Mouse (Mus musculus) myocyte (in vitro differentiated cells): ENCODE measurements around the gene Slc37a2.

ENCODE experiments used
- CEBPB ChIP-seq: IDR thresholded peaks from 2 replicates; pipeline ENCODE4 v1.6.1; 2011; ENCODE audit warnings: mild to moderate bottlenecking, moderate library complexity; ENCODE audit not compliant: poor library complexity, insufficient read depth, severe bottlenecking
- MAX ChIP-seq: IDR thresholded peaks from one replicate; pipeline ENCODE4 v1.6.1; 2011; ENCODE audit warnings: low read depth, mild to moderate bottlenecking, control low read depth
- MYOD1 ChIP-seq, 3 experiments: IDR thresholded peaks; one replicate each; pipeline ENCODE4 v1.6.1; 2011; ENCODE audit warnings: control low read depth in 2 of 3, low read depth in 2 of 3, mild to moderate bottlenecking in 2 of 3, moderate library complexity in 1 of 3; ENCODE audit not compliant: insufficient read length in 2 of 3, control insufficient read depth in 1 of 3
- POLR2A ChIP-seq: IDR thresholded peaks from one replicate; pipeline ENCODE4 v1.6.1; 2011; ENCODE audit warnings: low read depth, mild to moderate bottlenecking, control low read depth, moderate library complexity; ENCODE audit not compliant: insufficient read length
- POLR2AphosphoS2 ChIP-seq: IDR thresholded peaks from one replicate; pipeline ENCODE4 v1.6.1; 2011; ENCODE audit warnings: low read depth, control low read depth; ENCODE audit not compliant: insufficient read length
- REST ChIP-seq: IDR thresholded peaks from one replicate; pipeline ENCODE4 v1.6.1; 2011; ENCODE audit warnings: mild to moderate bottlenecking, control low read depth, moderate library complexity; ENCODE audit not compliant: insufficient read depth, insufficient read length
- SRF ChIP-seq: IDR thresholded peaks from one replicate; pipeline ENCODE4 v1.6.1; 2011; ENCODE audit warnings: low read depth; ENCODE audit not compliant: control insufficient read depth, insufficient read length
- TCF12 ChIP-seq: IDR thresholded peaks from one replicate; pipeline ENCODE4 v1.6.1; 2011; ENCODE audit warnings: mild to moderate bottlenecking, control low read depth; ENCODE audit not compliant: poor library complexity, insufficient read depth, severe bottlenecking
- USF1 ChIP-seq: IDR thresholded peaks from one replicate; pipeline ENCODE4 v1.6.1; 2011; ENCODE audit warnings: low read depth, mild to moderate bottlenecking, control low read depth, moderate library complexity

GRCm38 (mm10) chr9:37214327-37215060 is 41.0 kb downstream of the Slc37a2 start:
- TF ChIP-seq POLR2A: no peak
- no peak for TF ChIP-seq MYOD1 (IDR thresholded peaks at IDR 0.05; ENCODE audit: control insufficient read depth in 1 of 3, insufficient read length in 2 of 3, low read depth in 2 of 3)
- no peak for TF ChIP-seq TCF12
- no peak for TF ChIP-seq SRF
- no peak for TF ChIP-seq REST
- no peak for TF ChIP-seq MAX
- no peak for TF ChIP-seq POLR2AphosphoS2
- TF ChIP-seq USF1: no peak
- TF ChIP-seq CEBPB: no peak
